20 mouse cellular contexts compared by ENCODE assay signal in the genomic region with DNA sequence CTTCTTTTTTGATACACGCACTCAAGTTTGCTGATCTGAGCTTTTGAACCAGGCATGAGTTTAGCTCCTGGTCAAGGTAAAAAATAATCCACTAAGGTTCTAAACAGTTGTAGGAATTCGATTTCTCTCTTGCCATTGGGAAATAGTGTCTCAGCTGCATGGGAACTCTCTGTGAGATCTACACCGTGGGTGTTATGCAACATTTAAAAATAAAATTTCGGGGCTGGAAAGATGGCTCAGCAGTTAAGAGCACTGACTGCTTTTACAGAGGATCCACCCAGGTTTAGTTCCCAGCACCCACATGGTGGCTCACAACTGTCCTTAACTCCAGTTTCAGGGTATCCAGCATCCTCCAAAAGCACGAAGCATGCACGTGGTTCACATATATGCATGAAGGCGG. TPM values are rescaled to one million over a fixed set of nuclear protein-coding genes. Genes with fewer than 3 reads are reported as not detected.
DNase-seq lines count a peak whose midpoint lies in the region.
"Had no signal": no experiment of that assay in that cellular context is flagged by ENCODE, and none has a peak within 500 bp of the region (broad histone marks: within the 10 kb centered on the region; RNA-seq: fewer than 3 reads in every experiment).

No protein-coding gene starts in this region.

- DNase-seq in layer of hippocampus, adult 18-20 months (ENCODE audit: low spot score in 2 of 2): peak; percentile 19 to 78
- DNase-seq in layer of hippocampus, adult 9-10 months (ENCODE audit: low spot score): no peak
- DNase-seq in right cerebral cortex, postnatal 25 days: peak; percentile 14
- DNase-seq in right cerebral cortex, postnatal 4 days: no peak
- peak; percentile 34 to 48 for DNase-seq in left cerebral cortex, postnatal 14 days (ENCODE audit: low spot score in 2 of 2)
- no peak for DNase-seq in MN1 (ENCODE audit: low spot score)
- DNase-seq in urinary bladder, postnatal 4 days (ENCODE audit: low spot score in 2 of 2): no peak
- DNase-seq: adrenal gland, adult 2 months; B cell, adult 2 months; cerebellum, adult 8-10 months; cerebellum, postnatal 36 days; gastrocnemius, adult 2 months; heart, postnatal 36 days; kidney, adult 8-10 months; kidney, postnatal 10 days; lung, adult 18-20 months; lung, postnatal 10 days; retina, postnatal 1 day; thymus, postnatal 14 days had no signal

- intact Hi-C loops in left cerebral cortex, postnatal 14 days (cut with DNase I): no loop called here

RNA-seq across cellular contexts. Expression of gene Cgnl1, which starts 47.1 kb away (rescaled TPM):
- 1 to 10 TPM; 5.4 to 8.4 TPM for total RNA-seq in layer of hippocampus, adult 18-20 months (2021)
- total RNA-seq in left cerebral cortex, postnatal 14 days (2021): 10 to 100 TPM; 12.1 to 12.8 TPM
- total RNA-seq: CH12.LX had no signal

Comparison
In these comparisons a context has a peak if more than half of its experiments do, and no peak if none do; other contexts are left out.
1. DNase-seq: peak in layer of hippocampus, adult 18-20 months (2 of 2), right cerebral cortex, postnatal 25 days (single experiment) and left cerebral cortex, postnatal 14 days (2 of 2); none in layer of hippocampus, adult 9-10 months (single experiment), right cerebral cortex, postnatal 4 days (single experiment), MN1 (single experiment) and urinary bladder, postnatal 4 days (0 of 2).